Mouse (Mus musculus) embryonic facial prominence, embryonic 14.5 days (tissue): ENCODE results near the gene Gm20388. TPM values are rescaled to one million over a fixed set of nuclear protein-coding genes. Genes with fewer than 3 reads are reported as not detected.

ENCODE experiments used
- ATAC-seq: fragments of 200-750 bp; cut with Nextera tagmentation; 2 replicates; pipeline ENCODE4 v1.8.0; 2017; ENCODE audit warnings: low read depth, moderate number of reproducible peaks, moderate TSS enrichment
- DNase-seq: peaks from one replicate; pipeline ENCODE4 v3.0.0-alpha.2; 2015; ENCODE audit warnings: low spot score
- H3K27ac ChIP-seq: fragments of 300-500 bp; sonication (generic); replicated peaks from 2 replicates; pipeline ENCODE4 v1.5.1; 2014; ENCODE audit warnings: low read depth, mild to moderate bottlenecking, low read length, moderate library complexity
- H3K27me3 ChIP-seq: fragments of 300-500 bp; sonication (generic); replicated peaks from 2 replicates; pipeline ENCODE4 v1.6.1; 2014; ENCODE audit warnings: low read length; ENCODE audit not compliant: control insufficient read depth, insufficient read depth
- H3K36me3 ChIP-seq: fragments of 300-500 bp; sonication (generic); 2 replicates; pipeline ENCODE4 v1.6.1; 2014; ENCODE audit warnings: low read length, mixed read lengths; ENCODE audit not compliant: control insufficient read depth, insufficient read depth
- H3K4me1 ChIP-seq: fragments of 300-500 bp; sonication (generic); 2 replicates; pipeline ENCODE4 v1.6.1; 2014; ENCODE audit warnings: antibody characterized with exemption, low read length; ENCODE audit not compliant: control insufficient read depth, insufficient read depth
- H3K4me2 ChIP-seq: fragments of 300-500 bp; sonication (generic); 2 replicates; pipeline ENCODE4 v1.6.1; 2014; ENCODE audit warnings: low read depth, mild to moderate bottlenecking, low read length, moderate library complexity, mixed read lengths
- H3K4me3 ChIP-seq: fragments of 300-500 bp; sonication (generic); 2 replicates; pipeline ENCODE4 v1.5.1; 2014; ENCODE audit warnings: low read depth, mild to moderate bottlenecking, low read length
- H3K9ac ChIP-seq: fragments of 300-500 bp; sonication (generic); 2 replicates; pipeline ENCODE4 v1.6.1; 2014; ENCODE audit warnings: low read depth, mild to moderate bottlenecking, low read length, moderate library complexity, mixed read lengths
- H3K9me3 ChIP-seq: fragments of 300-500 bp; sonication (generic); 2 replicates; pipeline ENCODE4 v1.6.1; 2016; ENCODE audit warnings: low read length; ENCODE audit not compliant: control insufficient read depth
- WGBS: fragments of 180-500 bp; shearing (Covaris S2); extraction: QIAGEN DNeasy Blood & Tissue Kit; methylation state at CpG from one replicate; pipeline ENCODE4 v1.1.7; 2014; 5-methylcytosine and 5-hydroxymethylcytosine counted together
- polyA plus RNA-seq: library from polyadenylated mRNA; unstranded; fragments of >200 nt; fragmentation: Nextera tagmentation; extraction: Ambion mirVana; gene quantifications from 2 replicates; pipeline ENCODE4 v1.2.1, GENCODE M21; 2014

The Gm20388 gene
- polyA plus RNA-seq, 1 experiment from 2014 or later = not detected

DNA sequence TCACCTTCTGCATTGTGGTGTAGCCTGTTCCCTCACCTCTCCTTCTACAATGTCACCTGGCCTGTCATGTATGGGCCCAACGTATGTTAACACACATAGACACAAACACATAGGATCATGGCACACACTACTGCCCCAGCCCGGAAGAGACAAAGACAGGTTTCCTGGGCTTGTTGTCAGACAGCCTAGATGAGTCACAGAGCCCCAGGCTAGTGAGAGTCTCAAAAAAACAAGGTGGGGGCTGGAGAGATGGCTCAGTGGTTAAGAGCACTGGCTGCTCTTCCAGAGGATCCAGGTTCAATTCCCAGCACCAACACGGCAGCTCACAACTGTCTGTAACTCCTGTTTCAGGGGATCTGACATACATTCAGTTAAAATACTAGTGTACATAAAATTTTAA lies 2967.6 kb downstream of the Gm20388 start:
- H3K27ac ChIP-seq = no peak overlapping the region
- H3K36me3 ChIP-seq = peaks cover 23% of the 10 kb centered on the region; the same call in 1 of the 2 replicates
- no peaks in the 10 kb centered on the region for H3K9me3 ChIP-seq
- H3K4me3 ChIP-seq = no peak overlapping the region
- 89% methylated on average over 3 of the region's 3 CpGs for WGBS
- no peaks in the 10 kb centered on the region for H3K27me3 ChIP-seq
- ATAC-seq (no peak), DNase-seq (no peak)
- peaks cover 5% of the 10 kb centered on the region; the same call in 1 of the 2 replicates for H3K4me1 ChIP-seq
- no peak overlapping the region for H3K9ac ChIP-seq
- H3K4me2 ChIP-seq = no peak overlapping the region

DNA sequence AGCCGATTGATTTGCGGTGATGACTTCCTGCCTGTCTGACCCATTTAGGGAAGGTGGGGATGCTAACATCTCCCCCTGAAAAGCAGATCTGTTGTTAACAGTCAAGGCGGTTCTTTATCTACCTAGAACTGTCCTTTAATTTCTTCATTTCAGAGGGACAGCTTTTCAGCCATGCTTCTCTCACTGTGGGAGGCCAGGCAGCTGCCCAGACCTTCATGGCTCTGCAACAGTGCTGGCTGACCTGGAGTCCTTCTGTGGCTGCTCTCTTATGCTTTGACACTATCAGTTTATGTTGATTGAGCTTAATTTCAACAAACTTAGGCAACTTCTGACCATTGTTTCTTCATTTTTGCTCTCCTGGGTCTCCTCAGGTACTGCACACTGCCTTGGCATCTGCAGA lies 2969.7 kb downstream of the Gm20388 start:
- Histone ChIP-seq H3K27me3 (no peaks in the 10 kb centered on the region), H3K4me3 (no peak overlapping the region), H3K27ac (no peak overlapping the region), H3K36me3 (peaks cover 44% of the 10 kb centered on the region), H3K4me2 (no peak overlapping the region), H3K9me3 (no peaks in the 10 kb centered on the region), H3K9ac (no peak overlapping the region), H3K4me1 (peaks cover under 1% of the 10 kb centered on the region; the same call in 1 of the 2 replicates)
- 37% methylated on average over 3 of the region's 3 CpGs for WGBS
- DNase-seq = no peak
- ATAC-seq = no peak

DNA sequence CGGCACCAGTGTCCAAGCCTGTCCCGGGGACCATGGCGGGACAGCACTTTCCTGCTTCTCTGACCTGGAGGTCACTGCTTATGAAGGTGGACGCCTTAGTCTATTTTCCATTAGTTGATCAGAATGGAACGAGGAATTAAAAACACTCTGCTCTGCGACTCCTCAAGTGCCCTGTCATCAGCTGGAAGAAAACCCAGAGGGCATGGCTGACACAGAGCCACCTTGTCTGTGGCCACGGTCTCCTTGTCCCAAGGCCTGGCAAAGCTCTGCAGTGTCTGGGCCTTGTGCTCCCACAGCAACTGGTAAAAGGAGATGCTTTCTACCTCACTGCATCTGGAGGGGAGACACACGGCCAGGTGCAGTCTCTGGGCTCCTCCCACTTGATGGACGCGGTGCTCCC lies 2973.0 kb downstream of the Gm20388 start:
- H3K9ac ChIP-seq = no peak overlapping the region
- peaks cover 78% of the 10 kb centered on the region for H3K36me3 ChIP-seq
- H3K9me3 ChIP-seq = no peaks in the 10 kb centered on the region
- H3K4me1 ChIP-seq = no peaks in the 10 kb centered on the region
- no peaks in the 10 kb centered on the region for H3K27me3 ChIP-seq
- no peak overlapping the region for H3K27ac ChIP-seq
- no peak overlapping the region for H3K4me2 ChIP-seq
- ATAC-seq = no peak
- no peak overlapping the region for H3K4me3 ChIP-seq
- no peak for DNase-seq
- 88% methylated on average over 10 of the region's 10 CpGs for WGBS

DNA sequence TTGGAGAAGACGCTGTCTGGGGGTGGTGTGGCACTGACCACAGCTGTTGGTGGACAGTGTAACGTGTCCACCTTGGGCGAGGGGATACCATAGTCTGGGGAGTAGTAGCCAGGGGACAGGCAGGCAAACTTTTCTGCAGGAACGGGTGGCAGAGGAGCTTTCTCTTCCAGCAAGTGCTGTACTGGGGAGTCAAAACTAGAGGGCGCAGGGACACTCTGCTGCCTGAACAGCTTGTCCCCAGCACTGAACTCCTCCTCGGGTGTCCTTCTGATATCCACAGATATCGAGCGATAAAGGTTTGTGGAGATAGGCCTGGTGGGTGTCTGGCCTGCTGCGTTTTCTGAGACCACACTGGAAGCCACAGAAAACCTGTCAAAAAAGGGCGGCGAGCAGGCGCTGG lies 2980.8 kb downstream of the Gm20388 start:
- no peak for ATAC-seq
- H3K27ac ChIP-seq = no peak overlapping the region
- no peak for DNase-seq
- no peaks in the 10 kb centered on the region for H3K4me1 ChIP-seq
- H3K36me3 ChIP-seq = peaks cover 98% of the 10 kb centered on the region
- 85% methylated on average over 12 of the region's 12 CpGs for WGBS
- no peaks in the 10 kb centered on the region for H3K27me3 ChIP-seq
- no peak overlapping the region for H3K4me3 ChIP-seq
- no peaks in the 10 kb centered on the region for H3K9me3 ChIP-seq
- no peak overlapping the region for H3K9ac ChIP-seq
- H3K4me2 ChIP-seq = no peak overlapping the region

DNA sequence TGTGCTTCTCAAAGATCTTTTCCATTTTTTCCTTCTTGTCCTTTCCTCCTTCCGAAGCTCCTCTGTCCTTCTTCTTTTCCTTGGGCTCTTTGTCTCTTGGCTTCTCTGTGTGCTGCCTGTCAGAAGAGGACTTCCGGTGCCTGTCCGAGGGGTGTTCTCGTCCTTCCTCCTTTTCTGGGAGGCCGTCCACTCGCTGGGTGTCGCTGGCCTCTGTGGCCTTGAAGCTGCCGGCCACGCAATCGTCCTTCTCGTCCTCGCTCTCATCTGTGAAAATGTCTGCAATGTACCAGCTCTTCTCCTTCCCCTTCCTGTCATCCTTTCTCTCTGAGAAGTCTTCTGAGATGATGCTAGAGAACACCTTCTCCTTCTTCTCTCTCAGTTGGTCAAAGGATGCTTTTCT lies 2982.8 kb downstream of the Gm20388 start:
- ATAC-seq = no peak

GRCm38 (mm10) chr8:122896317-122896716 lies 2985.7 kb downstream of the Gm20388 start:
- no peak overlapping the region for H3K9ac ChIP-seq
- H3K27ac ChIP-seq = no peak overlapping the region
- DNase-seq (no peak), ATAC-seq (no peak)
- H3K4me3 ChIP-seq = no peak overlapping the region
- H3K4me2 ChIP-seq = no peak overlapping the region
- WGBS = 84% methylated on average over 8 of the region's 11 CpGs
- H3K27me3 ChIP-seq = no peaks in the 10 kb centered on the region
- peaks cover 86% of the 10 kb centered on the region for H3K36me3 ChIP-seq
- H3K9me3 ChIP-seq = no peaks in the 10 kb centered on the region
- no peaks in the 10 kb centered on the region for H3K4me1 ChIP-seq

More for the DNA sequence above, 2982.8 kb downstream of the Gm20388 start:
- Histone ChIP-seq H3K4me3 (no peak overlapping the region), H3K36me3 (peaks cover 98% of the 10 kb centered on the region), H3K9ac (no peak overlapping the region), H3K27ac (no peak overlapping the region), H3K27me3 (no peaks in the 10 kb centered on the region), H3K4me1 (no peaks in the 10 kb centered on the region), H3K4me2 (no peak overlapping the region), H3K9me3 (no peaks in the 10 kb centered on the region)
- 90% methylated on average over 12 of the region's 12 CpGs for WGBS
- no peak for DNase-seq

GRCm38 (mm10) chr8:122897200-122897599 lies 2986.6 kb downstream of the Gm20388 start:
- Histone ChIP-seq H3K9me3 (no peaks in the 10 kb centered on the region), H3K4me3 (no peak overlapping the region), H3K4me2 (no peak overlapping the region), H3K27me3 (no peaks in the 10 kb centered on the region), H3K4me1 (no peaks in the 10 kb centered on the region), H3K36me3 (peaks cover 77% of the 10 kb centered on the region), H3K27ac (no peak overlapping the region), H3K9ac (no peak overlapping the region)
- ATAC-seq = no peak
- no peak for DNase-seq
- 92% methylated on average over 8 of the region's 8 CpGs for WGBS

DNA sequence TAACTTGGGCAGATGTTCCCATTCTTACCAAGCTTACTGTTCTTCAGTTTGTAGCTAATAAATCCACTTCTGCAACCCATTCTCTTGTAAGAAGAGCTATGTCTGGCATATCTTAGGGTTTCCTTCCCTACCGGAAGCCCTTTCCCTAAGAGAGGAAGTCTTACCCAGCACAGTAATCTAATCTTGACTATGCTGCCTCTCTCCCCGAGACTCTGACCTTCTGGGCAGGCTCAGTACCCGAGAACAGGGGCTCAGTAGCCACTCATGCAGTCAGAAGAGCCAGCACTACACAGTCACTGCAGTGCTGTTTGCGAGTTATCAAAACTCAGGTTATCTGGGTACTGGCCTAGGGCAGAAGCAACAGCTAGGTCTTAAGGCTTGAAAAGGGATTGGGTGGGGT lies 2987.4 kb downstream of the Gm20388 start:
- WGBS = 88% methylated on average over 4 of the region's 4 CpGs
- no peaks in the 10 kb centered on the region for H3K4me1 ChIP-seq
- peaks cover 69% of the 10 kb centered on the region for H3K36me3 ChIP-seq
- no peak overlapping the region for H3K9ac ChIP-seq
- no peak overlapping the region for H3K4me2 ChIP-seq
- DNase-seq (no peak), ATAC-seq (no peak)
- H3K4me3 ChIP-seq = no peak overlapping the region
- H3K27me3 ChIP-seq = no peaks in the 10 kb centered on the region
- no peaks in the 10 kb centered on the region for H3K9me3 ChIP-seq
- H3K27ac ChIP-seq = no peak overlapping the region

GRCm38 (mm10) chr8:122898473-122898872 lies 2987.8 kb downstream of the Gm20388 start:
- H3K9me3 ChIP-seq = no peaks in the 10 kb centered on the region
- DNase-seq (no peak), ATAC-seq (no peak)
- peaks cover 64% of the 10 kb centered on the region for H3K36me3 ChIP-seq
- 91% methylated on average over 12 of the region's 12 CpGs for WGBS
- no peak overlapping the region for H3K9ac ChIP-seq
- no peaks in the 10 kb centered on the region for H3K27me3 ChIP-seq
- no peak overlapping the region for H3K4me3 ChIP-seq
- H3K4me1 ChIP-seq = no peaks in the 10 kb centered on the region
- H3K27ac ChIP-seq = no peak overlapping the region
- H3K4me2 ChIP-seq = no peak overlapping the region
